Mouse (Mus musculus): ENCODE data around the gene Il1rap.

Gene Il1rap

DNA sequence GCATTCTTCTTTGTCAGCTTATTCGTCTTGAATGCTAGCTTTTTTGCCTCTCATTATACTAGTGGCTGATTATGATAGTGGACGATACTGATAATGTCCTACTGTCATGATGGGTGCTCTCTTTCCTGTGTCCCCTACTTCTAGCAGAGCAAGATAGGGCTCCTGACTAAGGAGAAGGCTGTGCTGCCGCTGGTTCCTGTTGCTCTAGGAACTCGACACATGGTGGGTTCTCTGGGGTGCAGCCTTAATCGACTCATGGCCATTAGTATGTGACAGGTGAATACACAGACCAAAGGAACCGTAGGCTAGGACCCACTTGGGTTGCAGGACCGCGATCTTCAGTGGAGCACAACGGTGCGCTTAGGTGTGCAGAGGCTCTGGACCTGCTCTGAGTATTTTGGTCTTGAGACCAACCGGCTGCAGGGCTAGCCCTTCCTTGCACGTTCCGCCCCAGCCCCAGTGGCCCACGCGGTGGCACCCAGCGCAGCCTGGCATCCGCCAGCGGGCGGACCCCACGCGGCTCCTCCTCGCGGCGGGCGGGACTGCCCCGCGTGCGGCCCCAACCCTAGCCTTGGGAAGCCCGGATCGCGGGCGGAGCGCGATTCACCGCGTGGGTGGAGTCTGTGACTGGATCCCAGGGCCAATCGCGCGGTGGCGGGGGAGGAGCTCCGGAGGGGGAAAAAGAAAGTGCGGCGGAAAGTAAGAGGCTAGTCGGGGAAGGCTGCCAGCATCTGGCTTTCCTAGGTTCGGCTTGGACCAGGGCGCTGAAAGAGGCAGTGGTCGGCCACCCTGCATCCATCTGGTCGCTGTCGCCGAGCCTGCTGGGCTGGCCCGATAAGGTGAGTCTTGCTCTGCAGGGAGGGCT, at the start of gene Il1rap:
Il1rap (plus strand) TSS at position 657 of the 865 bp plus-strand sequence.
- peak; percentile 95 to 96 for DNase-seq (ENCODE audit: low spot score in 2 of 2)

DNA sequence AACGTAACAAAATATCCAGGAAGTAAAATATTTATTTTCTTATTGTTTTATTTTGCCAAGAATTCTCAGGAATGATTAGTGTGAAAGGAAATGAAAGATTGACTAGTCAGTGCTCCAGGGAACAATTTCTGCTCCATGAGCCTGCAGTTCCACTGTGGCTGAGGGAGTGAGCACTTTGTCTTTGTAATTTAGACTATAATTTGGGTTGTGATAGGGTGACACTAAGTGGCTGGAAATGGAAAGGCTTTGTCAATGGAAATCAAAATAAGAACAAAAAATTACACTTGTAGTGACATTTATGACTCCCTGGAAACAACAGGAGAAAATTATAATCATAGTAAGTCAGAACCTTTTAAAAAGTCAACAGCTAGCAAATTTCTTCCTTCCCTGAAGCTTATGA, 49.2 kb upstream of the Il1rap start:
- no peak for DNase-seq (ENCODE audit: low spot score in 2 of 2)

DNA sequence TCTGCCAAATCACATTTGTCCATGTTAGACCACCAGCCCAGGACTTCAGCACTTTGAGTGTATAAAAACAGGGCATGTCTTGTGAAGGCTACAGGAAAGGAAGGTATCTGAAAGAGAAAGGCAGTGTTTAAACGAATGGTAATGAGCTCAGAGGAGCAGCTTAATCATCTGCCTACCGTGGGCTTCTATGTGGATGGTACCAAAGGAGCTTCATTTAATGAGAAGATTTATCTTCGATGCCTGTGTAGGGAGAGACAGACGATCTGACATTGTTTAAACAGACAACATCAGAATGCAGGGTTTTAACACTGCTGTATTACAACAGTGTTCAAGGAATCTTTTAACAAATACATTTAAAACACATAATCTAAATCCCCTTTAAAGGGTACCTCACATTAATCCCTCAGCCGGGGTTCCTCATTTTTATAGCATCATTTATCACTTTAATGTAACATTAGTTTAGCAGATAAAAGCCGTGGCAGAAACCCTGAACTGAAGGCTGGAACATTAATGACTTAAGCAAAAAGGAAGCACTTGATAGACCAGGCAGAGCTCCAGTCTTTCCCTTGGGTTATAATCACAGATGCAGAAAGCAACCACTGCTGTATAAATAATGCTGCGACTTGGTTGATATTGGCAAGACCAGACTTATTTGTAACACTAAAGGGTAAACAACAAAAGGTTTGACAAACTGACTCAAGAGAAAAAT, 35.2 kb upstream of the Il1rap start:
- DNase-seq (ENCODE audit: low spot score in 2 of 2), result no peak

DNA sequence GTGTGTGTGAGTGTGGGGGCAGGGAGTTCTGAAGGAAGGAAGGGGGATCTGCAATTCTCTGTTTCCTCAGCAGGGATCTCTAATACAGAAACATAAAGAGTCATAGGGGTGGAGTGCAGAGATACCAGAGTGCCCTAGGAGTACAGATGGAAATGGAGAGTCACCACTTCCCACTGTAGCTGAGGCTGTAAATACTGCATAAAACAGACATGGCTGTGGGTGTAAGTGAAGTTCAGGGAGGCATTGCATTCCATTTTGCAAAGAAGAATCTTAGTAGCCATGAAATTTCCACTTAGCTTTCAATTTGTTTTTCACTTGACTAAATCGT, 34.7 kb upstream of the Il1rap start:
- DNase-seq (ENCODE audit: low spot score in 2 of 2), result no peak

DNA sequence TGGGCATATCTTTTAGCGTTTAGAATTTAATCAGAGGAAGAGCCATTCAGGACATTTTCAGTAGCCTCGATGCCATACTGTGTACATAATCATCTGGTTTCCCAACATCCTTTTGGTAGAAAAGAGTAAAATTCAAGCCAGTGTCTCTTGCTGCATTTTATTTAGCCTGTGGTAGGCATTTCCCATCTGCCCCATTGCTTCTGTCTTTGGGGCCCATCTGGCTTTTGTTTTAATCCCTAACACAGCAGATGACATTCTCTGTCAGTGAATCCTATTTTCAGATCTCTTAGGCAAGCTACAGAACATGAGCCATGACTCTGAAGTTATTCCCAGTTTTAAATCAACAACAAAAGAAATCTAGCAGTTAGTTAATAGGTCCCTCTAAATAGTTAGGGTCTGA, 32.3 kb upstream of the Il1rap start:
- peak in 1 of 2 experiments; percentile 34 for DNase-seq (ENCODE audit: low spot score in 2 of 2)

DNA sequence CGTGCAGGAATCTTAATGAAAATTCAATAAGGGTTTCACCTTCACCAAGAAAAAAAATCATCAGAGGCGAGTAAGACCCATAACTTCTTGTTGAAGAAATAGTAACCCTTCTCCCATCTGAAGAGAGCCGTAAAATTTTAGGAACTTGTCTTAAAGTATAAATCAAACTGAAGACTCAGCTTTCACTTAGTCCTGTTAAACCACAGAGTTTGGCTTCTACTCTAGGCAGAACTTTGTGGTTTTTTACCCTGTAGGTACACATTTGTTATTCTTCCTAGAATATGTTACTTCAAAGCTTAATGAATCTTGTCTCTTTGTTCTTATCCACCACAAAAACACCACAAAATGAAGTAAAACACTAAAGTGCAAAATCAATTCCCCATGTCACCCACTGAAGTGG, 29.3 kb upstream of the Il1rap start:
- no peak for DNase-seq (ENCODE audit: low spot score in 2 of 2)

DNA sequence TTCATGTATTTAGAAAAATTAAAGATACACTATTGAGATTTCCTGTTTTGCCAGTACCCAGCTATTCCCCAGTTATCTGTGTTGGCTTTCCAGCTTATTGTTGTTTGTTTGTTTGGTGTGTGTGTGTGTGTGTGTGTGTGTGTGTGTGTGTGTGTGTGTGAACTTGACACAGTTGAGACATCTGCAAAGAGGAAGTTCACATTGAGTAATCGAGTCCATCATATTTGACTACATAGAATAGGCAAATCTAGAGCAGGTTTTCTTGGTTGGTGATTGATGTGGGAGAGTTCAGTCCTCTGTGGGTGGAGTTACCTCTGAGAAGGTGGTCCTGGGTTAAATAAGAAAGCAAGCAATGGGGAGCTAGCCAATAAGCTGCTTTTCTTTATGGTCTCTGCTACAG, 22.7 kb upstream of the Il1rap start:
- no peak for DNase-seq (ENCODE audit: low spot score in 2 of 2)

DNA sequence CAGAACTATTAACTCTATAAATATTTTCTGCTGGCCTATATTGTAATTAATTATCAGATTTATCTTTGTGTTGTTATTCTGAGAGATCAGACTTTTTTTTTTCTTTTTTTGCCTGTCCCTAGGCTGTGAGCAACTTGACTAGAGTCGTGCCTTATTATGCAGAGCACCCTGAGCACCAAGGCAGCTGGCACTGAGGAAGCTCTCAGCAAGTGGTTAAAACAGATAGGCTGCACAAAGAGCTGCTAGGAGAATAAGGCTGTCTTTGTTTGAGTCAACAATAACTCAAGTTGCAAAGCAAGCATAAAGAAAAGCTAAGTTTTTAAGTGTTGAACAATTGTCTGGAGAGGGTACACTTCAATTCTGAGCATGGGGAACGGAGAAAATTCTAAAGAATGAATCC, 19.8 kb upstream of the Il1rap start:
- DNase-seq (ENCODE audit: low spot score in 2 of 2), result no peak

DNA sequence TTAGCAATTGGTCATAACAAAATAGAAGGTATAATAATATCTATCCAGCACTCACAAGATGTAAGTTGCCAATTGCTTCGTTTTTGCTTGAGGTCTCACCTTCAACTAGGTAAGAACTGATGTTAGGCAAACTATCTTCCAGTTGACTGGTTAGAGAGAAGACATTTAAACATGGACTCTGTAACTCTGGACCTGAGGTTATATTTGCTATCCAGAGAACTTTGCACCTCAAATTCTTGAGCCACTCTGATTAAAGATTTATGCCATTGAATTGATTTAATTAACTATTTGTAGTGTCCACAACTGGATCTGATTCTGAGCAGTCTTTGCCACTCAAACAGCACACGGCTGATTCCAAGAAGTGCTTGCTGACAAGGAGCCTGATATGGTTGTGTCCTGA, 18.7 kb upstream of the Il1rap start:
- no peak for DNase-seq (ENCODE audit: low spot score in 2 of 2)

DNA sequence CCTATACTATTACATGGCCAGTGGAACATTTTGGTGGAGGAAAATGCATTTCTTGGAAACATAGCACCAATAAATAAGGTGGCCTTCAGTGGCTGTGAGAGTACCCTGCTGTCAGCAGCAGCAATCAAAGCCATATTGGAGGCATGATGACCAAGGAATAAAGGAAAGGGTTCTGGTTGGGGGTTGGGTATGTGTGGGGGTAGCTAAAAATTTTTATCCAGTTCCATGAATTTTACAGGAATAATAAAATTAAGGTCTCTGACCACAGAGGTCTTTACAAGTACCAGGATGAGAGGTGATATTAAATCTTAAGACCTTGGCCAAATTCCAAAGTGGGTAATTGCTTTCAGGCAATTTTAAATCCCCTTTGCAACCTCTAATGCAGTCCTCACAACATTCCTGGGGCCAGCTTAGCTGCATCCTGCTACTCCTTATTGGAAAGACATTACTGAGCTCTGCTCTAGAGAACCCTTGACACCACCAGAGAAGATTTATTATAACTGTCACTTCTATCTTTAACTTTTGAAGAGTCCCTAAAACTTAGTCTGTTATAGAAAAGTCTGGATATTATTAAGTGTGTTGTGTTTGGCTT, 12.0 kb upstream of the Il1rap start:
- no peak for DNase-seq (ENCODE audit: low spot score in 2 of 2)

DNA sequence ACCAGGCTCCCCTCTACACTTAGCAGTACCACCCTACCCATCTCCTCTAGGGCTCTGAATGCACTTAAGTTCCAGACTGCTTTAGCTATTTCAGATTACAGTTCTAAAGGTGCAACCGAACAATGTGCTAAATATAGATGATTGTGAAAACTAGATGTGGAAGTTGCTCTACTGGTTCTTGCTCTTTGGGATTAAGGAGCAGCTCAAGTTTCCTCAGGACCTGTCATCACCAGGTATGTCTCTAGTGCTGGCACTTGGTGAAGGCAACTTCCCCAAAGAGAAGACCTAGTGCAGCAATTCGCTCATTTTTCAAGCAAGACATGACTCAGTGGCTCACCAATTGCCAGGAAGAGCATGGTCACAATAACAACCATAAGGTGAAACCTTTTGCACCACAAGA, 9.7 kb upstream of the Il1rap start:
- DNase-seq (ENCODE audit: low spot score in 2 of 2), result no peak

DNA sequence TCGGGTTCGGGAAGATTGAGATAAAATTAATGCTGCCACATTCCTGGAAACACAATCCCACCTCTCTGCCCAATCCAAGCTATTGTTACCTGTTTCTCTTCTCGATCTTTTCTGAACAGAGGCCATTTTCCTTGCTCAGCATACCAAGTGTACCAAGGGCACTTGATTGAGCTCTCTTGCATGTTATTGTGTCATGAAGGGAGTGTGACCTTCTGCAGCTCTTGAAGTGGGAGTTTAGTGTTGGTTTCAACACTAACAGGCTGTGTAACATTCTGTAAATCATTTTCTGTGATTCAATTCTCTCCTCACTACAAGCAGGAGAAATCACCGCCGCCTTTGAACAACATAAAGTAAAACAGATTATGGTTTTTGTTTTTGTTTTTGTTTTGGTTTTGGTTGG, 7.3 kb upstream of the Il1rap start:
- DNase-seq (ENCODE audit: low spot score in 2 of 2), result no peak

DNA sequence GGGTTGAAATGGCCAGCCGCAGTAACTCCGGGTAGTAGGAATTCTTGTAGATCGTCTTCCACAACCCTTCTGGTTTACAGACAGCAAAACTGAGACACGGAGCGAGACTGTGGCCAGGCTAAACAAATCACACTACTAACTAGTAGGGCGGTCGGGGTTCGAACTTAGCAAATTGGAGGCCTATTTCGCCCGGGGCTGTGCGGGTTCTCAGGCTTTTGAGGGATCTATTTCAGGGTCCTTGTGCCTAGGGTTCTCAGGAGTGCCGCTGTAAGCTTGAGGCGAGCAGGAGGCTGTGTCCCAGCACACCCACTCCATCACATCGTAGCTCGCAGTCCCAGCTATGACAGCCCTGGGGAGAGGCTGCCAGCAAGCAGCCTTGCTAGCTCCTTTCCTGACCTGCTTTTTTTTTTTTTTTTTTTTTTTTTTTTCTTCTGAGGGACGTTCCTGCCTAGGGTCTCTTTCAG, 441 bp downstream of the Il1rap start:
- DNase-seq (ENCODE audit: low spot score in 2 of 2), result peak; percentile 55

DNA sequence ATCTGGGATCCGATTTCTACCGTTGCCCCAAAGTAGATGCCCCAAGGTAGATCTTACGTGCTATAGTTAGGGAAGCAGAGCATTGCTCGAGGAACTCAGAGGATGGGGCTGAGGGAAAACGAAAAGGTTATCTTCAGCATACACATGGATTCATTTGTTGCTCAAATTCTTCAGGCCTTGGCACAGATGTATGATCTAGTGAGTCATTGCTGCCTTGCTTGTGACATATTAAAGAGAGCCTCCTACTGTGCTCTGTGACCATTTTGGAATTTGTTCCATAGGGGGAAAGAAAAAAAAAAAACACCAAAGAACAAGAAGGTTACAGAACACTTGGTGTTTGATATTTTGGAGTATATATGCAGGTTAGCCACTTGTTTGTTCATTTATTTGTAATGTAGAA, 4.3 kb downstream of the Il1rap start:
- DNase-seq (ENCODE audit: low spot score in 2 of 2), result no peak

DNA sequence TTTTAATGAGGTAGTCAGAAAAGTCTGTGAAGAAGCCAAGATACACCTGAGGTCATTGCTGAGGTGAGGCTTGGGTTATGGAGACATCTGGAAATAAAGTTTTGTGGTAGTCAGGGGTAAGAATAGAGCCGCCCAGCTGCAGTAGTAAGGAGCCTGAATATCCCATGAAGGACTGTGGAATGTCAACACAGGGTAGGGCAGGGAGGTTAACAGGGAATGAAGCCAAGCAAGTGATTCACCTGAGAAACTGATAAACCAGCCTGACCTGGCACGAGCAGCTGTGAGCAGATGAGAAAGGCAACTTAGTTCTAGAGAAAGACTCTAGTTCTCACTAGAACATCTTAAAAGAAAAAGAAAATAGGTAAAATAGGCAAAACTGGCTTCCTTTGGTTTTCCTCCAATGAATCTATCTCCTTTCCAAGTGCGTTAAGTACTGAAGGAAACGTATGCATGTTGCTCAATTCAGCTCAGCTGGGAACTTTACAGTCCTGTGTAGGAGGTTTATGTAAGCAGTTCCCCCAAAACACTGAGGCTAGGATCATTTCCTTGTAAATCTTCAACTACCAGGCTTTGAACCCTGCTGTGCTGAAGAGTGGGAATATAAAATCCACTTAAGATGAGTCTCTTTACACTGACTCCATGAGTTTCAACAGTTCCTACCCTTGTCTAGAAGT, 9.5 kb downstream of the Il1rap start:
- no peak for DNase-seq (ENCODE audit: low spot score in 2 of 2)

DNA sequence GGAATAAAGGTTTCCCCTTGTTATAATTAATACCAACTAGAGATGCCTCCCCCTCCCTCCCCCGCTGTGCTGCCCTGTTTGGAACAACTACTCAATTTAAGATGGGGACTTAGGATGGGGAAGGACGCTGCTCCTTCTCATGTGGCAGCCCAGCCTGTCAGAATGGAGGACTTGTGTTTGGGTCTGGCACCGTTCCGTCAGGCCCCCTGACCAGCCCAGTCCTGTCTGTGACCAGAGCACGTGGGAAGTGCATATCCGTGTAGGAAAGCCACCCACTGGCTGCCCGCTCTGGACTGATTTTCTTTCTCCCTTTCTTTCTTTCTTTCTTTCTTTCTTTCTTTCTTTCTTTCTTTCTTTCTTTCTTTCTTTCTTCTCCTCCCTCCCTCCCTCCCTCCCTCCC, 14.9 kb downstream of the Il1rap start:
- peak; percentile 45 for DNase-seq (ENCODE audit: low spot score in 2 of 2)

DNA sequence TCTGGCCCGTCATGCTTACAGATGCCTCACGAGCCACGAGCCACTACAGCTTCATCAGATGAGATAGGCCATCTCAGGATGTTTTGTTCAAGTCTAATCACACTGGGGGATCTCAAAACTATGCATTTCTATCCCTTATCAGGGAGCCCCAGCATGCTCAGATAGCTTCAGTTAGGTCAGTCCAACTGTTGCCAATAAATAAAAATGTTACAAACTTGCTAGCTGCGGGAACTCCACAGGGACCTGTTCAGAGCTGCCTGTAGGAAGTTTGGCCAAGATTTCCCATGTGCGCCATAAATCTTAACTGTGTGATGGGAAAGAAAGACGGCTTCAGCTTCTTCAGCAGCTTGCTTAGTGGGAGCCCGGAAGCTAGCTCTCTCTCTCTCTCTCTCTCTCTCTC, 15.8 kb downstream of the Il1rap start:
- no peak for DNase-seq (ENCODE audit: low spot score in 2 of 2)

DNA sequence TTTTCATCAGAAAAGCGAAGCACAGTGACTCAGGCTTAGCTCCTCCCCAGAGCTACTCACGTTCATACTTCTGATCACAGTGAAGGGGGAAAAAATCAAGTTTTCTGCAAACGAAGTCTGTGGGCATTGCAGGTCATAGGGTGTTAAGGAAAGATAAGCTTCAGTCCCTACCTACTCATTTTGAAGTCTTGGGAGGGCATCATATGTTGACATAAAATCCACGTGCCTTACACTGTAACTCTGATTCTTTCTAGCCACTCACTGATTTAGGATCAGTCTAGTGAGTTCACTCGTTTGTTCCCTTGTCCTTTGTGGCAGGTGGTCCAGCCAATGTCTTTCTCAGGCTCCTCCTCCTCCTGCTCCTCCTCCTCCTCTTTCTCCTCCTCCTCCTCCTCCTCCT, 17.1 kb downstream of the Il1rap start:
- DNase-seq (ENCODE audit: low spot score in 2 of 2), result no peak

DNA sequence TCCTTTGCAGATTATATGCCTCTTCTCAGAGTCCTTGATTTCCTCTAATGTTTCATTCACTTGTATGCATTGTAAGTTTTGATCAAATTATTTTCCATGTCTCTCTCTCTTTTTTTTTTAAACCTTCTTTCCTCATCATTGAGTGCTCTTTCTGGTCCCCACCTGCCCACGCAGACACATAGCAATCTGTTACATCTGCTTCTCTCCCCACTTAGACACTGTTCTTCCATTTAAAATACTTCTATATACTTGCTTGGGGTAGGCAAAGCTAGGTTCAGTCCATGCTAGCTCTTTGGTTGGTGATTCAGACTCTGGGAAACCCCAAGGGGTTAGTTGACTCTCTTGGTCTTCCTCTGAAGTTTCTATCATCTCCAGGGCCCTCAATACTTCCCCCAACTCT, 20.0 kb downstream of the Il1rap start:
- DNase-seq (ENCODE audit: low spot score in 2 of 2), result no peak

DNA sequence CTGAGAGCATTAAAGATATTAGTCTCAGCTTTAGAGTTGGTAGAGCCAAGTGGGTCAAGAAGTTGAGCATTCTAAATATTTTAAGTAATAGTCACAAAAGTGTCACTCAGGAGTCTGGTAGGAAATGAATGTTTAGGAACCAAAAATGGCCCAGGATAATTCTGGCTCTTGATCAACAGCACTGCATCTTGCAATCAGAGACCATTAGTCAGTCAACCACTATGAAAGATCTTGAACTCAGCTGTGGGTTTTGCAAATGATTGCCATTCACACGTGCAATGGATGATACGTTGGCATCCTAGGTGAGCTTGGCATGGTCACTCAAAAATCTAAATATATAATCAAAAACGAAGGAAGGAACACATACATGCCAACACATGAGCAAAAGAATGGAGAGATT, 23.1 kb downstream of the Il1rap start:
- DNase-seq (ENCODE audit: low spot score in 2 of 2), result no peak

DNA sequence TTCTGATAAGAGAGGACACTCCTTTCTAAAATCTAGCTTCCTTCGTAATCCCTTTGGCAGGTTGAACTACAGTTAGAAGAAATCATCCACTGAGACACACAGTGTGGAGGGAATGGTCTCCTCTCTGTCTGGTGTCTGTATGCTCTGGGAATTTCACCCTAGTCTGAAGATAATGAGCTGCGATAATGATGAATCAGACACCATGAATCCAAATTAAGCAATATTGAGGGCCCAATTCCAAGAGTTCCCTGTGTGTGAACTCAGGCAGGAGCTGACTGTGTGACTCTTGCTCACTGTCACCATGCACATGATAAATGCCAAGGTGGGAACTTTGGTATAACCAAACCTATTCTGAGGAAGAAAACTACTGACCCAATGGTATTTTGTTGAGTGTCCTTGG, 26.5 kb downstream of the Il1rap start:
- no peak for DNase-seq (ENCODE audit: low spot score in 2 of 2)

DNA sequence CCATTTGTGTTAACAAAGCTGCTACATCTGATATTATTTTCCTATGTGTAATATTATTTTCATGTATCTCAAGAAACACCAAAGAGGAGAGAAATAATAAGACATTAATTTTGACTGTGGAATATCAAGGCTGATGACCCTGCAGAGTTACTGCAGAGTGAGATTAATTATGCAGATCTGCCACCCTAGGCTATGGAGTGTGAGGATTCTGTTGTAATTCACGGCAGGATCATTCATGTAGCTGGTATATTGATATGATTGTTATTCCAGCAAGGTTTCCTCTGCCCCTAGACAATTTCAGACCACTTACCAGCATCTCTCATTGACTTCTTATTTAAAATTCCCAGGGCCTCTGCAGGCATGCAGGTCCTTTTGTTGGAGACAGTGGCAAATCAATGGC, 29.0 kb downstream of the Il1rap start:
- no peak for DNase-seq (ENCODE audit: low spot score in 2 of 2)
